Mouse (Mus musculus): ENCODE results near the gene Rps11.

DNA sequence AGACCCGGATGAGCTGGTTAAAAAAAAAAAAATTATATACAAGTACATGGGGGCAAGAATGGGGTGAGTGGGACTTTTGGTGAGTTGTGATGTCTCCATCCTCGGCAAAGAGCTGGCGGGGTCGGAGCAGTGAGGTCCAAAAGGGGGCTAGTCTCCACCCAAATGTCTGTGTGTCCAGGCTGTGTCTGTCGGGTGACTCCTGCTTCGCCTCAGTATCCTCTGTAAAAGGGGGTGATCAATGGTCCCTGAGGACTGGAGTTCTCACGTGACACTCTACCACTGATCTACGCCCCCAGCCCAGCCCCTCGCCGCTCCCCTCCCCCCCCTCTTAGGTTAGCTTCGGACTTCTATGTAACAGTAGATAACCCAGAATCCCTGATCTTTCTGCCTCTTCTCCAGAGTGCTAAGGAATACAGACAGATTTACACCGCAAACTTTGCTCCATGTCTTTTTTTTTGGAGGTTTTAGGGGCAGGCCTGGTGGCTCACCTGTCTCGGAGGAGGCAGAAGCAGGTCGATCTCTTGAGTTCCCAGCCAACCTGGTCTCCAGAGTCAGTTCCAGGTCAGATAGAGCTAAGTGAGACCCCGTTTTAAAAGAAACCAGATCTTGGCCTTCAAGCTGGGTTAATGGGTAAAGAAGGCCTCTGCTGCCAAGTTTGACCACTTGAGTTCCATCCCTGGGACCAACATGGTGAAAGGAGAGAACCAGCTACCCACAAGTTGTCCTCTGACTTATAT lies 5.7 kb upstream of the Rps11 start:
- no peak for TF ChIP-seq EP300 (IDR thresholded peaks at IDR 0.05; ENCODE audit: insufficient read depth, low read depth, low read length)
- no peak for TF ChIP-seq POLR2A (IDR thresholded peaks at IDR 0.05; ENCODE audit: insufficient read depth, low read depth, low read length)
